Mouse (Mus musculus) neural tube, embryonic 11.5 days (tissue): ENCODE data around the gene Rrp1. TPM values are rescaled to one million over a fixed set of nuclear protein-coding genes. Genes with fewer than 3 reads are reported as not detected.

Experiments
- ATAC-seq: fragments of 200-750 bp; cut with Nextera tagmentation; 2 replicates; pipeline ENCODE4 v1.8.0; 2017; ENCODE audit warnings: moderate number of reproducible peaks, mild to moderate bottlenecking, moderate TSS enrichment, moderate library complexity; ENCODE audit not compliant: insufficient read depth, low FRiP score, low TSS enrichment
- DNase-seq: peaks from one replicate; pipeline ENCODE4 v3.0.0-alpha.2; 2015; ENCODE audit warnings: low spot score
- H3K27ac ChIP-seq: fragments of 300-500 bp; sonication (generic); 2 replicates; pipeline ENCODE4 v1.5.1; 2014; ENCODE audit warnings: low read depth, mild to moderate bottlenecking, low read length
- H3K27me3 ChIP-seq: fragments of 300-500 bp; sonication (generic); 2 replicates; pipeline ENCODE4 v1.6.1; 2014; ENCODE audit warnings: mild to moderate bottlenecking, low read length, mixed read lengths; ENCODE audit not compliant: control insufficient read depth, insufficient read depth
- H3K36me3 ChIP-seq: fragments of 300-500 bp; sonication (generic); 2 replicates; pipeline ENCODE4 v1.6.1; 2014; ENCODE audit warnings: mild to moderate bottlenecking, low read length, moderate library complexity, mixed read lengths; ENCODE audit not compliant: control insufficient read depth, insufficient read depth
- H3K4me1 ChIP-seq: fragments of 300-500 bp; sonication (generic); 2 replicates; pipeline ENCODE4 v1.6.1; 2014; ENCODE audit warnings: low read length, mixed read lengths; ENCODE audit not compliant: control insufficient read depth, insufficient read depth
- H3K4me2 ChIP-seq: fragments of 300-500 bp; sonication (generic); 2 replicates; pipeline ENCODE4 v1.6.1; 2014; ENCODE audit warnings: low read depth, mild to moderate bottlenecking, moderate library complexity
- H3K4me3 ChIP-seq: fragments of 300-500 bp; sonication (generic); 2 replicates; pipeline ENCODE4 v1.5.1; 2014; ENCODE audit warnings: low read depth, low read length
- H3K9ac ChIP-seq: fragments of 300-500 bp; sonication (generic); 2 replicates; pipeline ENCODE4 v1.6.1; 2014; ENCODE audit warnings: mild to moderate bottlenecking, low read length
- H3K9me3 ChIP-seq: fragments of 300-500 bp; sonication (generic); 2 replicates; pipeline ENCODE4 v1.6.1; 2016; ENCODE audit warnings: low read length; ENCODE audit not compliant: control insufficient read depth
- WGBS: fragments of 180-500 bp; shearing (Covaris S2); extraction: QIAGEN DNeasy Blood & Tissue Kit; methylation state at CpG from one replicate; pipeline ENCODE4 v1.1.7; 2014; 5-methylcytosine and 5-hydroxymethylcytosine counted together
- polyA plus RNA-seq: library from polyadenylated mRNA; unstranded; fragments of >200 nt; fragmentation: Nextera tagmentation; extraction: Ambion mirVana; gene quantifications from 2 replicates; pipeline ENCODE4 v1.2.1, GENCODE M21; 2014

Rrp1 gene
- polyA plus RNA-seq, 1 experiment from 2014 or later = 278 TPM

- Histone ChIP-seq H3K36me3 (peaks cover 18% of the 10 kb centered on the region), H3K27ac (no peak overlapping the region), H3K9me3 (no peaks in the 10 kb centered on the region), H3K4me3 (no peak overlapping the region), H3K27me3 (no peaks in the 10 kb centered on the region), H3K4me2 (no peak overlapping the region), H3K4me1 (0 out of 2 replicates have a peak, but pooled peaks cover 4% of the 10 kb centered on the region), H3K9ac (no peak overlapping the region)
- ATAC-seq = no peak
- peak; percentile 52 for DNase-seq
- WGBS = 34% methylated on average over 17 of the region's 17 CpGs
Measured at GRCm38 (mm10) chr10:78399090-78399657, 13.7 kb downstream of the Rrp1 start.

DNA sequence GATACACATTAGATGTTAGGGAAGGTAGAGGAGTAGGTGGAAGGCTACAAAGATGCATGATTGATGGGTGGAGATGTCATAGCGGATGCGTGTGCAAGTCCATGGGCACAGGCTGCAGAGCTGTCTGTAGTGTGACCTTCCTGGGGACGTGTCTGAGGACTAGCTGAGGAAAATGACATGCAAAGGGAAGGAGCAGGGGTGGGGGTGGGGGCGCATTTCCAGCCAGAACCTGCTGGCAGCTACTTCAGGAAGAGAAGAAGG is 16.3 kb downstream of the Rrp1 start:
- Histone ChIP-seq H3K27me3 (peaks cover 4% of the 10 kb centered on the region; the same call in 1 of the 2 replicates), H3K4me2 (no peak overlapping the region), H3K9ac (no peak overlapping the region), H3K9me3 (no peaks in the 10 kb centered on the region), H3K36me3 (0 out of 2 replicates have a peak, but pooled peaks cover 5% of the 10 kb centered on the region), H3K4me1 (0 out of 2 replicates have a peak, but pooled peaks cover 4% of the 10 kb centered on the region), H3K4me3 (no peak overlapping the region), H3K27ac (no peak overlapping the region)
- no peak for DNase-seq
- ATAC-seq = no peak; the same call in 1 of the 2 replicates
- WGBS = 58% methylated on average over 4 of the region's 4 CpGs

DNA sequence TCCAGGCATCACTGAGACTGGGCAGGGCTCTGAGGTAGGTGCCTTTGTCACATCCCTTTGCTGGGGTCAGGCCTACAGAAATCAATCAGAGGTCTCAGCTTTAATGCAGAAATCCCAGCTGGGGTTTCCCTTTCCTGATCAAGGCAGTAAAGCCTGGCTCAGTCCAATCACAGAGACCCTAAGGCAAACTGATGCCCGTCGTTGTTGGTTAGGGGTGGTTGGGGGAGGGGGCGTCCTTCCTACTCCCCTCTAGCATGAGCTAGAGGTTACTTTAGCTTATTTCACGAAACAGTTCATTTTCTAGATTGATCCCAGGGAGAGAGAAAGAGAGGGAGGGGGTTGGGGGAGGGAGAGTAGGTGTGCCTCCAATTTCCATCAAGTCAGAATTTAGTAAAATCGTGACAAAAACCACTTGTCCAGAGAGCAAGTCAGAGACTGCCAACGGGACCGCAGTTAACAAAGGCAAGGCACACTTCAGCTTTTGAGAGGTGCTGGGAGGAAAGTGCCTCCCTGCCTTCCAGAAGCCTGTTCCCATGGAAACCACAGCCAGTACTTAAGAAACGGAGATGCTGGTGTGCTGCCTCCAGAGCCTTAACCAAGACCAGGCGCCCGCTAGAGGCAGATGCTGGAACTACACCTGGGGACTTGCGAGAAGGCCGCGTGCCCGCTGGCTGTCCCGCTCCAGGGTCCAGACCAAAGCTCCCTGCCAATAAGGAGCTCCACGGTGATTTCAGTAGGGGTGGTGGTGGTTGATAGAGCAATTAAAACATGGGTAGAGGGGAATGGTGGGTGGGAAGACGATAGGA is 16.8 kb downstream of the Rrp1 start:
- Histone ChIP-seq H3K9ac (no peak overlapping the region), H3K9me3 (no peaks in the 10 kb centered on the region), H3K27me3 (peaks cover 9% of the 10 kb centered on the region), H3K36me3 (0 out of 2 replicates have a peak, but pooled peaks cover 3% of the 10 kb centered on the region), H3K4me1 (0 out of 2 replicates have a peak, but pooled peaks cover 4% of the 10 kb centered on the region), H3K27ac (no peak overlapping the region), H3K4me3 (no peak overlapping the region), H3K4me2 (peak overlapping the region; percentile 14; the same call in 1 of the 2 replicates)
- DNase-seq = peak; percentile 96
- peak; percentile 74 for ATAC-seq
- WGBS = 7% methylated on average over 17 of the region's 17 CpGs

DNA sequence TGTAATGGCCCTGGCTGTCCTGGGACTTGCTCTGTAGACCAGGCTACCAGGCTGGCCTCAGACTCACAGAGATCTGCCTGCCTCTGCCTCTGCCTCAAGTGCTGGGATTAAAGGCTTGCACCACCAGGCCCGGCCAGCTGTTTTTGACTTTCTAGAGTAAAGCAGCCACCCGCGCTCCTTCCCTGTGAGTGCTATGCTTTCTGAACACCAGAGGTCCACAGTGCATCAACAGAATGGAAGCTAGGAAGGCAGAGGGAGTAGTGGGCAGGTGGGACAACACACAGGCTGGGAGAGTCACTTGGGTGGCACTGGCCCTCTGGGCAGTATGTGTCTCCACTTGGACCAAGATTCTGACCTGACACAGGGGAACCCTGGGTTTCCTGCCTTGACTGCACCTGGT is 17.5 kb downstream of the Rrp1 start:
- ATAC-seq (no peak), DNase-seq (no peak)
- Histone ChIP-seq H3K36me3 (no peaks in the 10 kb centered on the region), H3K4me2 (no peak overlapping the region), H3K4me3 (no peak overlapping the region), H3K9ac (no peak overlapping the region), H3K4me1 (0 out of 2 replicates have a peak, but pooled peaks cover 4% of the 10 kb centered on the region), H3K9me3 (no peaks in the 10 kb centered on the region), H3K27ac (no peak overlapping the region), H3K27me3 (peaks cover 13% of the 10 kb centered on the region)
- WGBS = 92% methylated on average over 3 of the region's 3 CpGs

DNA sequence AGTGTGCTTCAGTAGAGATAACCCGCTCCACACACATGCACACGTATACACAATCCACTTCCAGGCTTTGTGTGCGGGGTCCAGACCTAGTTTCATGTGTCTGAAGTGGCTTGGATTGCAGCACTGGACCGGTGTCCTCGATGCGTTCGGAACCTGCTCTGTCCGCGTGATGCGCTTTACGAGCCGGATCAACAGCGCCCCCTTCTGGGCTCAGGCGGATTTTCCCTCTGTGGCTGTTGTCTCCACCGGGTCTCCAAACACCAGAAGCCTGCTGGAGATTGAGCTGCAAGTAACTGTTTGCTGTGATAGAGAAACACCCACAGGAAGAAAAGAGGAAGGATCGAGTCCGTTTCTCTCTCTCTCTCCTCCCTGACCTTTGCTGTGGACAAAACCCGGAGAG is 20.8 kb downstream of the Rrp1 start:
- ATAC-seq (no peak), DNase-seq (peak; percentile 74)
- 3% methylated on average over 18 of the region's 18 CpGs for WGBS
- no peak overlapping the region for H3K27ac ChIP-seq
- no peaks in the 10 kb centered on the region for H3K9me3 ChIP-seq
- no peak overlapping the region for H3K9ac ChIP-seq
- peaks cover 13% of the 10 kb centered on the region for H3K27me3 ChIP-seq
- H3K36me3 ChIP-seq = no peaks in the 10 kb centered on the region
- H3K4me1 ChIP-seq = no peaks in the 10 kb centered on the region
- no peak overlapping the region for H3K4me3 ChIP-seq
- no peak overlapping the region for H3K4me2 ChIP-seq

GRCm38 (mm10) chr10:78390982-78391470 is 21.8 kb downstream of the Rrp1 start:
- H3K4me1 ChIP-seq = no peaks in the 10 kb centered on the region
- DNase-seq = no peak

DNA sequence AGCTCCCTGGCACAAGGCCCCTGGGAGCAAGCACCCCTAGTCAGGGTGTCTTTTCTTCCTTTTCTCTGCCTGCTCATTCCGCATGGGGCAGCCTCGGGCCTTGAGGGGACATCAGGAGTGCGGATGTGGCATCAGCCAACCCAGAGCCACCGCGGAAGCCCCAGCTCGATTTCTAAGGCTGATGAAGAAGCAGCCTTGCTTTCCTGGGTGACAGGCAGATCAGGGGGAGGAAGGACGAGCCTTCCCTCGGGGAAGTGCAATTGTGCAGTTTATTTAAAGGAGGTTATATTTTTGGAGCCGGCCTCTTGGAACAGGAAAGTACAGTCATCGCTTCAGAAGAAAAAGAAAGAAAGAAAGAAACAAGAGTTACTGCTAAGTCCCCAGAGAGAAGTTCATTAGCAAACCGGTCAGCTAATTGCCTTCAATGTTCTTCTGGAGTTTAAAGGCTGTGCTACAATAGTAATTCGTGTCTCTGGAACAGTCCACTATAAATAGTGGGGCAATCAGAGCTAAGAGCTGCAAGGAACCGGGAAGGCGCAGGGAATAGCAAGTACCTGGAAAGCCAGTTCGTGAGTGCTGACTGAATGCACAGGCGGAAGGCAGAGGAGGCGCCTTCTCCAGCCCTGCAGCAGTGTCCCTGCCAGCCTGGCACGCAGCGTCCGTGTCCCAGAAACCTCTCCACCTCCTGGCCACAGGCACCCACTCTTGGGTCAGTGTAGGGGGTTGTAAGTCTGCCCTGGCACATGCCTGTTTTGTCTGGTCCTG is 24.4 kb downstream of the Rrp1 start:
- Histone ChIP-seq H3K27me3 (peaks cover 13% of the 10 kb centered on the region), H3K4me2 (no peak overlapping the region), H3K4me1 (no peaks in the 10 kb centered on the region), H3K9me3 (no peaks in the 10 kb centered on the region), H3K9ac (no peak overlapping the region), H3K4me3 (no peak overlapping the region), H3K27ac (no peak overlapping the region), H3K36me3 (no peaks in the 10 kb centered on the region)
- DNase-seq = no peak
- no peak for ATAC-seq
- WGBS = 50% methylated on average over 20 of the region's 20 CpGs

More at GRCm38 (mm10) chr10:78390982-78391470, 21.8 kb downstream of the Rrp1 start:
- Histone ChIP-seq H3K27ac (no peak overlapping the region), H3K27me3 (peaks cover 13% of the 10 kb centered on the region), H3K4me2 (no peak overlapping the region), H3K4me3 (no peak overlapping the region), H3K9ac (no peak overlapping the region), H3K36me3 (no peaks in the 10 kb centered on the region), H3K9me3 (no peaks in the 10 kb centered on the region)
- 8% methylated on average over 4 of the region's 4 CpGs for WGBS
- ATAC-seq = no peak

DNA sequence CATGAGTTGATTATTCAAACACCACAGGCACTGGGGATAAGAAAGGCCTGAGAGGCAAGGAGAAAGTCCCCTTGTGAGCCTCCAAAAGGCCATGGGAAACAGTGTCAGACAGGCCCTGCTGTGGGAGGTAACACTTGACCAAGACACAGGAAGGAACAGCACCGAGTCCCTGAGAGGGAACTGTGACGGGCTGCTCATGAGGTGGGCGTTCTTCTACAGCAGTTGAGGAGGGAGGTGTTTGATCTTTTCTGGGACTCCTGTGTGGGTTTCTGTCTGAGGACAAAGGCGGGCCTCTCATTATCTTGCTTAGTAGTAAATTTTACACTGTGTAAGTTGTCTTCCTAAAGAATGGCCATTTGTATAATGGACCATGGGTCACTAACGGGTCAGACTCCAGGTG is 27.3 kb downstream of the Rrp1 start:
- Histone ChIP-seq H3K4me3 (no peak overlapping the region), H3K27me3 (no peaks in the 10 kb centered on the region; the same call in 1 of the 2 replicates), H3K4me1 (no peaks in the 10 kb centered on the region), H3K36me3 (no peaks in the 10 kb centered on the region), H3K9me3 (no peaks in the 10 kb centered on the region), H3K9ac (no peak overlapping the region), H3K4me2 (no peak overlapping the region), H3K27ac (no peak overlapping the region)
- 45% methylated on average over 5 of the region's 5 CpGs for WGBS
- DNase-seq (no peak), ATAC-seq (no peak)
